Mouse (Mus musculus): Measurements from ENCODE around the gene Fhdc1. TPM values are rescaled to one million over a fixed set of nuclear protein-coding genes. Genes with fewer than 3 reads are reported as not detected.

The Fhdc1 gene
- total RNA-seq (2014; rRNA removed; ENCODE audit: low replicate concordance): 1.2 and 1.5 TPM in 2 replicates
- 0.48 and 0.71 TPM in 2 replicates for polyA plus RNA-seq (2015; fragmentation: Nextera tagmentation; extraction: Ambion mirVana)

DNA sequence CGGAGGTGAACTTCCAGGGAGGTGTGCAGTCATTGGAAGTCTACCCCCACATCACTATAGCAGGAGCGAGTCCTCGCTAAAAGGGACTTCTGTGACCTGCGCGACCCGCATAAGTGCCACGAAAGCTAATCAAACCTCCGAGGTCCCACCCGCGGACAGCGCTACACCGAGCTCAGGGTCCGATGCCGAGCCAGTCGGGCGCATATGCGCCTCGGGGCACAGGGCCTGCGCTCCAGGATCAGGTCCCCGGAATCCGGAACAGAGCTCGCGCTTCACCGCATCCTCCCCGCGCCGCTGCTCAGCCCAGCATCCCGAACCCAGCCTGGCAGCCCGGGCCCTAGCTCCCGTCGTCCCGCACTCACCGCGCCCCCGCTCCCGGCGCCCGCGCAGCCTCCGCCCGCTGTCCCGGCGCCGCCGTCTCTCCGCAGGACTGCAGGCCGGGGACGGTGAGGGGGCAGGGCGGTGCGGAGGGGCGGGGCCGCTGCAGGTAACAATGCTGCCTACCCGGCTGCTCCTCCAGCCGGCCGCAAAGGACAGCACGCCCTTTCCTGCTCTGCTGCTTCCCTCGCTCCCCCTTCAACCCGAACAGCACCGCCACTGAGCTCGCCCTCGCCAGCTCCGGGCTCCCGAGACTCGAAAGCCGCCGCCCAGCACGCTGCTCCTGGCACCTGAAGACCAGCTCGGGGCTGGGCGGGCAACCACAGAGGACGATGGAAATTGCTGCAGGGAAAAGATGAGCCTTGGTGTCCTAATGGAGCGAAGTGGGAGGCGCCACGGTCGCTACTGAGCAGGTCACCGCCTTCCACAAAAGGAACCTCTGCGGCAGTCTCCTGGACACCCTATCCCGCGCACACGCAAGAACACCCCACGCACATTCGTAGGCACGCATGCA is at the start of gene Fhdc1:
Gene Fhdc1, minus strand, starts transcription at position 424 of the 892 bp plus-strand sequence.
- DNase-seq (ENCODE audit: low spot score) (no peak), ATAC-seq (ENCODE audit: insufficient read depth, low read depth) (peak; percentile 67)
- H3K27me3 ChIP-seq (ENCODE audit: control insufficient read depth, insufficient read depth, low read length): peaks cover 30% of the 10 kb centered on the region
- TF ChIP-seq EP300 (IDR thresholded peaks at IDR 0.05; ENCODE audit: low read depth) (no peak), CTCF (IDR thresholded peaks at IDR 0.05; ENCODE audit: low read depth) (no peak)
- peak within 1 kb of the TSS; percentile 37 for H3K9ac ChIP-seq (replicated peaks; ENCODE audit: low read depth, low read length)
- H3K4me3 ChIP-seq (ENCODE audit: low read depth, low read length): peak within 1 kb of the TSS; percentile 65
- H3K4me1 ChIP-seq (ENCODE audit: control insufficient read depth, insufficient read depth): no peaks in the 10 kb centered on the region
- no peak within 1 kb of the TSS for H3K27ac ChIP-seq (ENCODE audit: low read depth)
- H3K36me3 ChIP-seq (replicated peaks; ENCODE audit: control insufficient read depth, insufficient read depth, low read length): no peaks in the 10 kb centered on the region
- WGBS: under 1% methylated on average over 55 of the region's 82 CpGs
- no peaks in the 10 kb centered on the region for H3K9me3 ChIP-seq (replicated peaks; ENCODE audit: control insufficient read depth, low read length)
- peak within 1 kb of the TSS; percentile 98 for H3K4me2 ChIP-seq (ENCODE audit: low read depth, low read length)

DNA sequence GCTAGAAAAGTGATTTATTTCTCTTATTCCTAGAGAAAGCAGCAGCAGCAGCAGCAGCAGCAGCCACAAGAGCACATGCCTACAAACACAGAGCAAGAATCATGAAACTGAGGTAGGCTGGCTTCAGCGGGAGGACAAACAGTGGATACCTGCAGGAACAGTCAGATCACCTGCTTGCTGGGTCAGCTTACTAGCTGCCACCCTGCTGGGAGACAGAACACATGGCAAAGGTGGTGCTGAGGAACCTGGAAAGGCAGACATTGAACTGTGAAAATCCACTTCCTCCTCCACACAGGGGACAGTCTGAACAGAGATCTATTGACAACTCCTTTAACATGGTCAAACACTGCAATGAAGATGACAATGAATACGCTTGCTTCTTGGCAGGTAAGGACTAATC is 48.8 kb upstream of the Fhdc1 start:
- WGBS: 79% methylated on average over 2 of the region's 2 CpGs
- Histone ChIP-seq H3K36me3 (replicated peaks; ENCODE audit: control insufficient read depth, insufficient read depth, low read length) (peaks cover 30% of the 10 kb centered on the region), H3K27me3 (ENCODE audit: control insufficient read depth, insufficient read depth, low read length) (no peaks in the 10 kb centered on the region), H3K4me1 (ENCODE audit: control insufficient read depth, insufficient read depth) (peaks cover 4% of the 10 kb centered on the region; the same call in 1 of the 2 replicates), H3K4me3 (ENCODE audit: low read depth, low read length) (no peak overlapping the region), H3K27ac (ENCODE audit: low read depth) (no peak overlapping the region), H3K9me3 (replicated peaks; ENCODE audit: control insufficient read depth, low read length) (no peaks in the 10 kb centered on the region), H3K4me2 (ENCODE audit: low read depth, low read length) (no peak overlapping the region), H3K9ac (replicated peaks; ENCODE audit: low read depth, low read length) (no peak overlapping the region)
- DNase-seq (ENCODE audit: low spot score) (no peak), ATAC-seq (ENCODE audit: insufficient read depth, low read depth) (no peak)
- TF ChIP-seq CTCF (IDR thresholded peaks at IDR 0.05; ENCODE audit: low read depth) (no peak), EP300 (IDR thresholded peaks at IDR 0.05; ENCODE audit: low read depth) (no peak)

GRCm38 (mm10) chr3:84524952-84525351 is 44.7 kb upstream of the Fhdc1 start:
- no peak for DNase-seq (ENCODE audit: low spot score)
- H3K27me3 ChIP-seq (ENCODE audit: control insufficient read depth, insufficient read depth, low read length): no peaks in the 10 kb centered on the region
- H3K4me2 ChIP-seq (ENCODE audit: low read depth, low read length): no peak overlapping the region
- TF ChIP-seq CTCF (IDR thresholded peaks at IDR 0.05; ENCODE audit: low read depth): no peak
- TF ChIP-seq EP300 (IDR thresholded peaks at IDR 0.05; ENCODE audit: low read depth): no peak
- peaks cover 12% of the 10 kb centered on the region; the same call in 1 of the 2 replicates for H3K36me3 ChIP-seq (replicated peaks; ENCODE audit: control insufficient read depth, insufficient read depth, low read length)
- H3K27ac ChIP-seq (ENCODE audit: low read depth): no peak overlapping the region
- peaks cover 4% of the 10 kb centered on the region; the same call in 1 of the 2 replicates for H3K4me1 ChIP-seq (ENCODE audit: control insufficient read depth, insufficient read depth)
- no peak for ATAC-seq (ENCODE audit: insufficient read depth, low read depth)
- H3K9ac ChIP-seq (replicated peaks; ENCODE audit: low read depth, low read length): no peak overlapping the region
- H3K9me3 ChIP-seq (replicated peaks; ENCODE audit: control insufficient read depth, low read length): no peaks in the 10 kb centered on the region
- no peak overlapping the region for H3K4me3 ChIP-seq (ENCODE audit: low read depth, low read length)
- 79% methylated on average over 1 of the region's 1 CpGs for WGBS

DNA sequence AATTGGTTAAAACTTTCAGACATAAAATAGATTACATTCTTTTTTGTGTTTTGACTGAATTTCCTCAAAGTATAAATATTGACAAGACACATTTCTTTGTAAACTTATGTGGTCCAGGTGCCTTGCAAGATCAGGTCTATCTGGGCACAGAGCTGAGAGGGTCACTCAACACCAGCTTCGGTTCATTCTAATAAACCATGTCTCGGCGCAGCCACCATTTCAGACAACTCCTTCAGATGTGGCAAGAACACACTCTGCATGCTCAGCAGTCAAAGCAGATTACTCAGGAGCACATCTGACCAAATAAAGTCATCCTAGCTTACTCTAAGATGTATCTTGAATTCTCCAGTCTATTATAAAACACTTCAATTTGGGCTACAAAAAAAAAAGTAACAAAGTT is 35.9 kb upstream of the Fhdc1 start:
- Histone ChIP-seq H3K4me3 (ENCODE audit: low read depth, low read length) (no peak overlapping the region), H3K27ac (ENCODE audit: low read depth) (no peak overlapping the region), H3K36me3 (replicated peaks; ENCODE audit: control insufficient read depth, insufficient read depth, low read length) (peaks cover 22% of the 10 kb centered on the region; the same call in 1 of the 2 replicates), H3K9me3 (replicated peaks; ENCODE audit: control insufficient read depth, low read length) (no peaks in the 10 kb centered on the region), H3K27me3 (ENCODE audit: control insufficient read depth, insufficient read depth, low read length) (no peaks in the 10 kb centered on the region), H3K4me1 (ENCODE audit: control insufficient read depth, insufficient read depth) (no peaks in the 10 kb centered on the region), H3K4me2 (ENCODE audit: low read depth, low read length) (no peak overlapping the region), H3K9ac (replicated peaks; ENCODE audit: low read depth, low read length) (no peak overlapping the region)
- ATAC-seq (ENCODE audit: insufficient read depth, low read depth) (no peak), DNase-seq (ENCODE audit: low spot score) (no peak)
- TF ChIP-seq EP300 (IDR thresholded peaks at IDR 0.05; ENCODE audit: low read depth) (no peak), CTCF (IDR thresholded peaks at IDR 0.05; ENCODE audit: low read depth) (no peak)
- 92% methylated on average over 3 of the region's 3 CpGs for WGBS

GRCm38 (mm10) chr3:84512774-84513515 is 32.7 kb upstream of the Fhdc1 start:
- no peak overlapping the region for H3K4me2 ChIP-seq (ENCODE audit: low read depth, low read length)
- H3K36me3 ChIP-seq (replicated peaks; ENCODE audit: control insufficient read depth, insufficient read depth, low read length): peaks cover 13% of the 10 kb centered on the region; the same call in 1 of the 2 replicates
- H3K27ac ChIP-seq (ENCODE audit: low read depth): no peak overlapping the region
- DNase-seq (ENCODE audit: low spot score): no peak
- TF ChIP-seq EP300 (IDR thresholded peaks at IDR 0.05; ENCODE audit: low read depth) (no peak), CTCF (IDR thresholded peaks at IDR 0.05; ENCODE audit: low read depth) (no peak)
- WGBS: 71% methylated on average over 6 of the region's 6 CpGs
- H3K9ac ChIP-seq (replicated peaks; ENCODE audit: low read depth, low read length): no peak overlapping the region
- H3K4me3 ChIP-seq (ENCODE audit: low read depth, low read length): no peak overlapping the region
- no peaks in the 10 kb centered on the region for H3K27me3 ChIP-seq (ENCODE audit: control insufficient read depth, insufficient read depth, low read length)
- no peak for ATAC-seq (ENCODE audit: insufficient read depth, low read depth)
- no peaks in the 10 kb centered on the region for H3K9me3 ChIP-seq (replicated peaks; ENCODE audit: control insufficient read depth, low read length)
- H3K4me1 ChIP-seq (ENCODE audit: control insufficient read depth, insufficient read depth): no peaks in the 10 kb centered on the region

All from heart, postnatal 0 days (tissue).